Mouse (Mus musculus) kidney, postnatal 36 days (tissue): ENCODE data around the gene Bmper.

ENCODE experiments used
- DNase-seq, 2 experiments: peaks; one replicate each; pipeline ENCODE4 v3.0.0; 2021 to 2022; ENCODE audit warnings: mixed read lengths in 2 of 2

Gene Bmper

GRCm38 (mm10) chr9:23306226-23306625 is 83.3 kb downstream of the Bmper start:
- DNase-seq = no peak

- no peak for DNase-seq
Observed at GRCm38 (mm10) chr9:23307835-23308234, 85.0 kb downstream of the Bmper start.

- no peak for DNase-seq
Observed at GRCm38 (mm10) chr9:23310953-23311352, 88.1 kb downstream of the Bmper start.

- DNase-seq = no peak
Observed at GRCm38 (mm10) chr9:23311956-23312355, 89.1 kb downstream of the Bmper start.

- no peak for DNase-seq
Observed at GRCm38 (mm10) chr9:23312877-23313276, 90.0 kb downstream of the Bmper start.

- no peak for DNase-seq
Observed at GRCm38 (mm10) chr9:23315631-23316330, 92.9 kb downstream of the Bmper start.

- no peak for DNase-seq
Observed at GRCm38 (mm10) chr9:23327830-23328229, 105.0 kb downstream of the Bmper start.

GRCm38 (mm10) chr9:23333041-23333622 is 110.3 kb downstream of the Bmper start:
- DNase-seq = no peak

GRCm38 (mm10) chr9:23340551-23340950 is 117.7 kb downstream of the Bmper start:
- DNase-seq = no peak

GRCm38 (mm10) chr9:23341246-23341645 is 118.4 kb downstream of the Bmper start:
- no peak for DNase-seq

GRCm38 (mm10) chr9:23344353-23344752 is 121.5 kb downstream of the Bmper start:
- no peak for DNase-seq

GRCm38 (mm10) chr9:23345093-23345844 is 122.4 kb downstream of the Bmper start:
- no peak for DNase-seq

GRCm38 (mm10) chr9:23349603-23350002 is 126.7 kb downstream of the Bmper start:
- DNase-seq = no peak

GRCm38 (mm10) chr9:23351400-23351799 is 128.5 kb downstream of the Bmper start:
- no peak for DNase-seq

- no peak for DNase-seq
Observed at GRCm38 (mm10) chr9:23352396-23352795, 129.5 kb downstream of the Bmper start.

- no peak for DNase-seq
Observed at GRCm38 (mm10) chr9:23354201-23354820, 131.4 kb downstream of the Bmper start.

GRCm38 (mm10) chr9:23358108-23358507 is 135.2 kb downstream of the Bmper start:
- no peak for DNase-seq

- DNase-seq = no peak
Observed at GRCm38 (mm10) chr9:23363139-23363538, 140.3 kb downstream of the Bmper start.

GRCm38 (mm10) chr9:23363540-23363939 is 140.7 kb downstream of the Bmper start:
- no peak for DNase-seq

- no peak for DNase-seq
Observed at GRCm38 (mm10) chr9:23364047-23364446, 141.2 kb downstream of the Bmper start.

GRCm38 (mm10) chr9:23368124-23368523 is 145.2 kb downstream of the Bmper start:
- no peak for DNase-seq

GRCm38 (mm10) chr9:23374789-23375460 is 152.0 kb downstream of the Bmper start:
- no peak for DNase-seq
